Mouse (Mus musculus): Measurements from ENCODE around the gene Bloc1s2. TPM values are rescaled to one million over a fixed set of nuclear protein-coding genes. Genes with fewer than 3 reads are reported as not detected.
"Not testable (repeated sequence)": the region's sequence is repeated elsewhere in the genome, so short reads cannot be mapped to it uniquely, and the experiment has no call there.

Bloc1s2 gene
- total RNA-seq, 2 experiments from 2014 or later, result 55.1 to 151 TPM

DNA sequence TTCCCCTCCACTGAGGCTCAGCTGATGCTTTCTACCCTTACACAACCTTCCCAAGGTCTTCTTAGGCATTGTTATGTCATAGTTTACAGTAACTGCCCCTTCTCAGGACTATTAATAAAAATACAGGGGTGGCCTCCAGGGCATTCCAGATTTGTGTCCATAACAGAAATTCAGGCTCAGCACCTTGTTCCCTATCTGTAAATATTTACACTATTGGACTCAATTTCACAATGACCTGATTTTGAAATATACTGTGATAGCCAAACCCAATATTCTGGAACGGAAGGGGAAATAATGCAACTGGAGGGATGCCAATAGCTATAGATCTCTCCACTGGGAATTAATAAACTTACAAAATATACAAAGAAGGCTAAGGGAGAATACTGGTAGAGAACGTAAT, 17.7 kb downstream of the Bloc1s2 start:
- no peak for ATAC-seq (ENCODE audit: poor library complexity, severe bottlenecking)

DNA sequence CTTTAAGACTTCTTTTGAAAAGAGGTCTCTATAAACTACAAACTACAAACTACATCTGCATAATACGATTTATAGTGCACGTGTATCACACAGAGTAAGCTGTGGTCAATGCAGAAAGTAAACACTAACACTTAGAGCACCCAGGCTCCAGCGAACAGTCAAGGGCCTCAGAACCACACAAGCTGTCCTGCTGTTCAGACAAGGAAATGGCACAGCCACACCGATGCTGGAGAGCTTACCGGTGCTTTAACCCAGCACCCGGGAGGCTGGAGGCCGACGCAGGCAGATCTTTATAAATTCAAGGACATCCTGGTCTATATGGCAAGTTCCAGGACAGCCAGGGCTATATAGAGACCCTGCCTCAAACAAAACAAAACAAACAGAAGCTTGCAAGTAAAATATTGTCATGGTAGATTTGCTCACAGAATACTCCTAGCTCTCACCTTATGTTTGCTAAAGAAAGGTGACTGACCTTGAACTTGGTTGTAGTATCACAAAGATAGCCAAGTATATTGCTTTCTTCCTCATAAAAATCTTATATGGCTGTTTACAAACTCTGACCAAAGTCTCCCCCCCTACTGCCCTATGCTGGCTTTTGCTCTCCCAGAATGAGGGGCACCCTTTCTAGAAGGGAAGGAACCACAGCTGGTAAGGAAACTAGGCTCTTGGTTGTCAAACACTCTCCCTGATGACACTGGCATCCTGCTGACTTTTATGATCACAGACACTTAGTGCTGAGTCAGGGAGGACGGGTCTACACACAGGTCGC, 18.3 kb downstream of the Bloc1s2 start:
- ATAC-seq (ENCODE audit: poor library complexity, severe bottlenecking), result no peak

GRCm38 (mm10) chr19:44121137-44121536, 25.1 kb downstream of the Bloc1s2 start:
- ATAC-seq (ENCODE audit: poor library complexity, severe bottlenecking), result no peak

DNA sequence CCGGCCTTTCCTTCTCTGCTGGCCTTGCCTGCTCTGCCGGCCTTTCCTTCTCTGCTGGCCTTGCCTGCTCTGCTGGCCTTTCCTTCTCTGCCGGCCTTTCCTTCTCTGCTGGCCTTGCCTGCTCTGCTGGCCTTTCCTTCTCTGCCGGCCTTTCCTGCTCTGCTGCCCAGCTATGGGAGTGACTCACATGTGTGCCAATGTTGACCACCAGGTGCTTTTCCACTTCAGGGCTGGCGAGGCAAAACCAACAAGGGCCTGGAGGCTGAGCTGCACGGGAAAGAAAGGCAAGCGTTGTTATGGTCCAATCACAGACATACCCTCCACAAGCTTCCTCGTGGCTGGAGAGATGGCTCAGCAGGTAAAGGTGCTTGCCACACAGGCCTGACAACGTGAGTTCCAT, 25.6 kb downstream of the Bloc1s2 start:
- not testable (repeated sequence) for ATAC-seq (ENCODE audit: poor library complexity, severe bottlenecking)

- ATAC-seq (ENCODE audit: poor library complexity, severe bottlenecking), result peak; percentile 56
Measured at GRCm38 (mm10) chr19:44117793-44118192, 28.5 kb downstream of the Bloc1s2 start.

- ATAC-seq (ENCODE audit: poor library complexity, severe bottlenecking), result no peak
Measured at GRCm38 (mm10) chr19:44111706-44112105, 34.5 kb downstream of the Bloc1s2 start.

DNA sequence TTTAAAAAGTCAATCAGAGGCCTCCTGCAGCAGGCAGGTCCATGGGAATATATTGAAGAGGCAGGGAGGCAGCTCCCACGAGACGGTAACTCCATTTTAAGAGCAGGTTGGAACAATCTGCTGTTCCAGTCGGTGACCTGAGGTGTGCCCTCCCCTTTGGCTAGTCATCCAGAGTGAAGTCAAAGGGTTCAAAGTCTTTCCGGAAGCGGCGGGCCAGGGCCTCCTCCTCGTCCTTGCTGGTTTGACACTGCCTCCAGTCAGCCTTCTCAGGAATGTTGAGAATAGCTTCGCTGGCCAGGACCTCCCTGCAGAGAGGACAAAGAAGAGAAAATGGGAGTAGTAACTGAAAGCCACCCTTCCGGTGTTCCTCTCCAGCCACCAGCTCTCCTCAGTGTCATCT, 35.9 kb downstream of the Bloc1s2 start:
- no peak for ATAC-seq (ENCODE audit: poor library complexity, severe bottlenecking)

GRCm38 (mm10) chr19:44108996-44109395, 37.2 kb downstream of the Bloc1s2 start:
- ATAC-seq (ENCODE audit: poor library complexity, severe bottlenecking), result no peak

- ATAC-seq (ENCODE audit: poor library complexity, severe bottlenecking), result 0 out of 2 replicates have a peak, but pooled peaks have one; percentile 6
Measured at GRCm38 (mm10) chr19:44107661-44108521, 38.4 kb downstream of the Bloc1s2 start.

- ATAC-seq (ENCODE audit: poor library complexity, severe bottlenecking), result peak; percentile 99
Measured at GRCm38 (mm10) chr19:44106831-44107660, 39.2 kb downstream of the Bloc1s2 start, which contains the start of gene Chuk. Gene Chuk (minus strand): TSS chr19:44107480.

DNA sequence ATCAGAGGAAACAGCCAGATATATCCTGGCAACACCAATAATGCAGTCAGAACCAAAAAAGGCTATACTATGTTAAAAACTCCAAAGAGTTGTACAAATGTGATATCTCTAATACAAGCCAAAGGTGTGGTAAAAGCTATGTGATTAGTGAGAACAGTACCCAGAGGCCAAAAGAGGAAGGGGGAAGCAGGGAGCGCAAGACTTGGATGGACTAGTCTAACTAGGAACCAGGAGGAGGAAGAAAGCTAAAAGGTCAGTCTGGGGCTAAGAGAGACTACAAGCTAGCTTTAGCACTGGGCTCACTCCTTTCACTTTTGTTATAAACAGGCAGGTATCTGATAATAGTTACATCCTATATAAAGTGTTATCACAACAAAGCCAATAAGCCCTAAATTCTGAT, 41.9 kb downstream of the Bloc1s2 start:
- 0 out of 2 replicates have a peak, but pooled peaks have one; percentile 36 for ATAC-seq (ENCODE audit: poor library complexity, severe bottlenecking)

GRCm38 (mm10) chr19:44103001-44103400, 43.2 kb downstream of the Bloc1s2 start:
- no peak for ATAC-seq (ENCODE audit: poor library complexity, severe bottlenecking)

GRCm38 (mm10) chr19:44100840-44101239, 45.4 kb downstream of the Bloc1s2 start:
- no peak for ATAC-seq (ENCODE audit: poor library complexity, severe bottlenecking)

Other genes with a start within 250 kb of the Bloc1s2 start
- gene Dnmbp, start 206.3 kb downstream of the Bloc1s2 start, total RNA-seq (2015), result 5.4 and 7.2 TPM in 2 replicates
- 9.7 and 11.1 TPM in 2 replicates for gene Dnmbp, start 206.3 kb downstream of the Bloc1s2 start, total RNA-seq (2017)
- gene Cpn1, start 159.9 kb downstream of the Bloc1s2 start, total RNA-seq (2015), result 0.16 TPM in 1 of 2 replicates, not detected in the other
- gene Cpn1, start 159.9 kb downstream of the Bloc1s2 start, total RNA-seq (2017), result 0.20 and 0.77 TPM in 2 replicates
- gene Cyp2c23, start 117.2 kb downstream of the Bloc1s2 start, total RNA-seq (2015), result not detected in 2 replicates
- gene Cyp2c23, start 117.2 kb downstream of the Bloc1s2 start, total RNA-seq (2017), result not detected in 2 replicates
- 84.7 and 84.8 TPM in 2 replicates for gene Erlin1, start 76.7 kb downstream of the Bloc1s2 start, total RNA-seq (2015)
- gene Erlin1, start 76.7 kb downstream of the Bloc1s2 start, total RNA-seq (2017), result 59.4 and 67.0 TPM in 2 replicates
- 48.1 and 59.7 TPM in 2 replicates for gene Chuk, start 39.0 kb downstream of the Bloc1s2 start, total RNA-seq (2015)
- 70.6 and 82.9 TPM in 2 replicates for gene Chuk, start 39.0 kb downstream of the Bloc1s2 start, total RNA-seq (2017)
- gene Cwf19l1, start 10.6 kb downstream of the Bloc1s2 start, total RNA-seq (2015), result 16.8 and 17.0 TPM in 2 replicates
- gene Cwf19l1, start 10.6 kb downstream of the Bloc1s2 start, total RNA-seq (2017), result 19.0 and 30.9 TPM in 2 replicates
- gene Pkd2l1, start 46.0 kb upstream of the Bloc1s2 start, total RNA-seq (2015), result not detected in 2 replicates
- gene Pkd2l1, start 46.0 kb upstream of the Bloc1s2 start, total RNA-seq (2017), result not detected in 2 replicates
- not detected in 2 replicates for gene Scd3, start 56.8 kb upstream of the Bloc1s2 start, total RNA-seq (2015)
- gene Scd3, start 56.8 kb upstream of the Bloc1s2 start, total RNA-seq (2017), result 0.04 TPM in 1 of 2 replicates, not detected in the other
- gene Scd2, start 147.2 kb upstream of the Bloc1s2 start, total RNA-seq (2015), result 30.0 and 33.3 TPM in 2 replicates
- 26.9 and 28.9 TPM in 2 replicates for gene Scd2, start 147.2 kb upstream of the Bloc1s2 start, total RNA-seq (2017)
- gene Scd4, start 186.6 kb upstream of the Bloc1s2 start, total RNA-seq (2015), result 0.40 TPM in 1 of 2 replicates, not detected in the other
- 0.12 TPM in 1 of 2 replicates, not detected in the other for gene Scd4, start 186.6 kb upstream of the Bloc1s2 start, total RNA-seq (2017)

Data from megakaryocyte, adult 5-6 weeks (primary cell).